Mouse (Mus musculus): ENCODE measurements around the gene Crybb1. TPM values are rescaled to one million over a fixed set of nuclear protein-coding genes. Genes with fewer than 3 reads are reported as not detected.

Gene Crybb1
- polyA plus RNA-seq (2012; rRNA removed), result 0.19 and 0.83 TPM in 2 replicates

DNA sequence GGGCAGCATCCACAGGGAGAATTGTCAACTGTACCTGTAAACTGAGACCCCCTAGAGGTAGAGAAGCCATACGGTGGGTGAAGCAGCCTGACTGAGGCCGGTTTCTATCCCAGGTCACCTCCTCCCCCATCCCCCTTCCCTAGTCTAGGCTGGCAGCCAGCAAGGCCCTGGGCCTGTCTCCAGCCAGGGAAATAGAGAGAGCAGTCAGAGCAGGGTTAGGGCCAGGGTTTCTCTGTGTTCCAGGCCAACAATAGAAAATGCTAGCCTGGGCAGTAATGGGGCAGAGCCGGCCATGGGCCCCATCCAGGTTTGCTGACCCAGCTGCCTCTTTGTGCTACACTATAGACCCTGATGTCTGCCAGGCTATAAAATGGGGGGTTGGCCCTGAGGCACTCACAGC, at the start of gene Crybb1:
Gene Crybb1 (plus strand): TSS at position 390 of the 400 bp plus-strand sequence.

DNA sequence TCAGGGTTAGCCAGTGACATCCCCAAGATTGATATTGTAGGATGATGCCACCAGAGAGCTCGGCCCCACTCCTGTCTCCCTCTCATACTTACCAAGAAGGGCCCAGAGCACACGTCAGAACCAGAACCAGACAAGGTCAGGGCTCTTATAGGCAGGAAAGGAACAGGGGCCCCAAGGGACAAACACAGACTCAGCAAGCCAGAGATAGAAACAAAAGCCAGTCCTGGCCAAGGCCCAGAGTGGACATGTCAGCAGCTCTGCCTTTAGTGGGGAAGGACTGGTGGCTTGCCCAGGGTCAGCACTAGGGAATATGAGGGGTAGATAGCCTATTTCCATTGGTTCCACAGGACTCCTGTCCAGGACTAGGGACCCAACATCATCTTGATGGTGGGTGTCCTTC, 3.2 kb upstream of the Crybb1 start, which contains the start of gene Cryba4:
Gene Cryba4 (minus strand): TSS at position 119 of the 400 bp plus-strand sequence.

DNA sequence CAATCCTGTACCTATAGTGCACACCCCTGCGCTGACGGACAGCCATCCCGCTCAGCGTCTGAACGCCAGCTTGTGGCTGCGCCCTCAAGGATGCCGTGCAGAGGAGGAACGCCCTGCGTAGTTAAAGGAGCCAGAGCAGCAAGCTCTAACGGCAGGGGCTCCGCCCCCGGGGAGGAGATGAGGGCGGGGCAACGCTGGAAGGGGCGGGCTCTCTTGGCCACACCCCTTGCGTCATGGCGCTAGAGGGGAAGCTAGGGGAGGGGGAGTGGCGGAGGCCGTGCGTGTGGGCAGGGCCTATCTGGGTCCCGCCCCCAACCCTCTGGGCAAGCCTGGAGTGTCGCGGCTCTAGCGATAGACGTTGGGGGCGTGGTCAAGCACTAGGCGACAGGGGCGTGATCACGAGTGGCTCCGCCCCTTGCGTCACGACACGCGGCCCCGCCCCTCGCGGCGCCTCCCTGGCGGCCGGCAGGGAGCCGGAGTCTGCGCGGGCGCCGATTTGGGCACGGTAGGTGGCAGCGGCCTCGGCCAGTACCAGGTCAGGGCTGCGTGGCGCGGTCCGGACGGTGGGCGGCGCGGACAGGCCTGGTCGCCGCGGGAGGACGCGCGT, 20.8 kb downstream of the Crybb1 start, which contains the start of gene Tpst2:
Gene Tpst2 (plus strand): TSS at position 425 of the 607 bp plus-strand sequence.

Other genes with a start within 250 kb of the Crybb1 start
- gene Cryba4, start 3.3 kb upstream of the Crybb1 start, polyA plus RNA-seq (2012; rRNA removed), result 1.0 and 1.4 TPM in 2 replicates
- gene Tpst2, start 20.9 kb downstream of the Crybb1 start, polyA plus RNA-seq (2012; rRNA removed), result 25.0 and 26.8 TPM in 2 replicates
- 32.7 and 35.8 TPM in 2 replicates for gene Tfip11, start 70.5 kb downstream of the Crybb1 start, polyA plus RNA-seq (2012; rRNA removed)
- gene Srrd, start 87.2 kb downstream of the Crybb1 start, polyA plus RNA-seq (2012; rRNA removed), result 45.6 and 55.0 TPM in 2 replicates
- 37.1 and 42.4 TPM in 2 replicates for gene Hps4, start 87.3 kb downstream of the Crybb1 start, polyA plus RNA-seq (2012; rRNA removed)
- gene Gm6583, start 100.2 kb downstream of the Crybb1 start, polyA plus RNA-seq (2012; rRNA removed), result not detected in 2 replicates
- 35.4 and 47.5 TPM in 2 replicates for gene Asphd2, start 139.1 kb downstream of the Crybb1 start, polyA plus RNA-seq (2012; rRNA removed)
- gene Gm6588, start 193.6 kb downstream of the Crybb1 start, polyA plus RNA-seq (2012; rRNA removed), result not detected in 2 replicates